Mouse (Mus musculus) kidney, adult 2 months (tissue): Measurements from ENCODE around the gene Noto. TPM values are rescaled to one million over a fixed set of nuclear protein-coding genes. Genes with fewer than 3 reads are reported as not detected.
A peak's percentile ranks its signal among the peaks of the same experiment; 100 is the strongest.

Experiments
- DNase-seq: peaks from one replicate; pipeline ENCODE4 v3.0.0; 2021
- H3K27ac ChIP-seq: fragments of 200-500 bp; 2 replicates; pipeline ENCODE4 v1.5.1; 2012; ENCODE audit warnings: low read depth, low read length, control low read depth, inconsistent platforms; ENCODE audit not compliant: insufficient read depth
- H3K27me3 ChIP-seq: fragments of 200-500 bp; replicated peaks from 2 replicates; pipeline ENCODE4 v1.6.1; 2012; ENCODE audit warnings: mild to moderate bottlenecking, moderate library complexity, low read length, inconsistent platforms; ENCODE audit not compliant: control insufficient read depth, insufficient read depth
- H3K36me3 ChIP-seq: fragments of 200-500 bp; 2 replicates; pipeline ENCODE4 v1.6.1; 2012; ENCODE audit warnings: mild to moderate bottlenecking, moderate library complexity, low read length, inconsistent platforms; ENCODE audit not compliant: control insufficient read depth, insufficient read depth
- H3K4me1 ChIP-seq: fragments of 200-500 bp; 2 replicates; pipeline ENCODE4 v1.6.1; 2011; ENCODE audit warnings: low read length; ENCODE audit not compliant: control insufficient read depth, insufficient read depth
- H3K4me3 ChIP-seq: fragments of 200-500 bp; 2 replicates; pipeline ENCODE4 v1.5.1; 2011; ENCODE audit warnings: mild to moderate bottlenecking, low read depth, low read length, control low read depth; ENCODE audit not compliant: insufficient read depth
- CTCF ChIP-seq: fragments of 200-500 bp; conservative IDR thresholded peaks from 2 replicates; pipeline ENCODE4 v1.5.1; 2011; ENCODE audit warnings: low read depth, mild to moderate bottlenecking, control low read depth, low read length, moderate library complexity, mixed read lengths; ENCODE audit not compliant: insufficient read depth, insufficient read length
- POLR2A ChIP-seq: fragments of 200-500 bp; IDR thresholded peaks from one replicate; pipeline ENCODE4 v1.6.1; 2011; ENCODE audit warnings: low read depth, low read length, control low read depth
- WGBS: fragments of 180-500 bp; shearing (Covaris S2); methylation state at CpG from one replicate; pipeline ENCODE4 v1.1.7; 2018; 5-methylcytosine and 5-hydroxymethylcytosine counted together
- polyA plus RNA-seq: library from polyadenylated mRNA; depleted of rRNA; stranded (reverse); fragments of >200 nt; gene quantifications from 2 replicates; pipeline ENCODE4 v1.2.3, GENCODE M21; 2012

The Noto gene
- polyA plus RNA-seq, 1 experiment: not detected

- no peak for TF ChIP-seq CTCF
- TF ChIP-seq POLR2A: no peak
- 80% methylated on average over 2 of the region's 2 CpGs for WGBS
Measured at GRCm38 (mm10) chr6:85419150-85419549, 4.5 kb upstream of the Noto start.

GRCm38 (mm10) chr6:85431274-85431841 is 7.7 kb downstream of the Noto start:
- Histone ChIP-seq H3K4me1 (peaks cover 6% of the 10 kb centered on the region; the same call in 1 of the 2 replicates), H3K36me3 (no peaks in the 10 kb centered on the region), H3K27ac (no peak overlapping the region), H3K27me3 (no peaks in the 10 kb centered on the region), H3K4me3 (peak overlapping the region; percentile 87)
- WGBS: 46% methylated on average over 8 of the region's 8 CpGs
- no peak for TF ChIP-seq CTCF
- TF ChIP-seq POLR2A: no peak
- DNase-seq: no peak

More at GRCm38 (mm10) chr6:85419150-85419549, 4.5 kb upstream of the Noto start:
- Histone ChIP-seq H3K4me3 (no peak overlapping the region), H3K4me1 (no peaks in the 10 kb centered on the region), H3K36me3 (no peaks in the 10 kb centered on the region), H3K27ac (no peak overlapping the region), H3K27me3 (no peaks in the 10 kb centered on the region)
- no peak for DNase-seq

GRCm38 (mm10) chr6:85431842-85432431 is 8.3 kb downstream of the Noto start, which contains the start of gene Smyd5:
TSS of gene Smyd5 (plus strand) at chr6:85431989.
- peak; percentile 91 for DNase-seq
- H3K4me3 ChIP-seq: peak within 1 kb of the TSS; percentile 87
- 1% methylated on average over 39 of the region's 39 CpGs for WGBS
- H3K27me3 ChIP-seq: no peaks in the 10 kb centered on the region
- TF ChIP-seq POLR2A: no peak
- TF ChIP-seq CTCF: no peak
- no peaks in the 10 kb centered on the region for H3K36me3 ChIP-seq
- H3K4me1 ChIP-seq: peaks cover 6% of the 10 kb centered on the region; the same call in 1 of the 2 replicates
- H3K27ac ChIP-seq: no peak within 1 kb of the TSS

- Histone ChIP-seq H3K27ac (no peak overlapping the region), H3K27me3 (no peaks in the 10 kb centered on the region), H3K4me3 (no peak overlapping the region), H3K36me3 (no peaks in the 10 kb centered on the region), H3K4me1 (peaks cover 6% of the 10 kb centered on the region; the same call in 1 of the 2 replicates)
- no peak for DNase-seq
- TF ChIP-seq POLR2A (no peak), CTCF (no peak)
- WGBS: 75% methylated on average over 5 of the region's 5 CpGs
Measured at GRCm38 (mm10) chr6:85433865-85434264, 10.2 kb downstream of the Noto start.

- WGBS: 77% methylated on average over 1 of the region's 1 CpGs
- Histone ChIP-seq H3K36me3 (no peaks in the 10 kb centered on the region), H3K27ac (no peak overlapping the region), H3K4me1 (peaks cover 6% of the 10 kb centered on the region; the same call in 1 of the 2 replicates), H3K4me3 (no peak overlapping the region), H3K27me3 (no peaks in the 10 kb centered on the region)
- no peak for DNase-seq
- no peak for TF ChIP-seq POLR2A
- no peak for TF ChIP-seq CTCF
Measured at GRCm38 (mm10) chr6:85436204-85436603, 12.5 kb downstream of the Noto start.

DNA sequence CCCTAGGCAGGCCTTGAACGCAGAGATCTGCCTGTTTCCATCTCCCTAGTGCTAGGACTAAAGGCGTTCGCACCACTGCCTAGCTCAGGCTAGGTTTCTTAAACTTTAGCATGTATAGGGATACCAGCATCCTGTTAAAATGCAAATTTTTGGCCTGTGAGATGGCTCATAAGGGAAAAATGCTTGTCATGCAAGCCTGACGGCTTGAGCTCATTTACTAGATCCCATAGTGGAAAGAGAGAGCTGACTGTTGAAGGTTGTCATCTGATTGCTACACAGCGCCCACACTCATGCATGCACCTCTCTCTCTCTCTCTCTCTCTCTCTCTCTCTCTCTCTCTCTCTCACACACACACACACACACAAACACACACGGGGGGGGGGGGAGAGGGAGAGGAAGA is 12.9 kb downstream of the Noto start:
- TF ChIP-seq CTCF (no peak), POLR2A (no peak)
- WGBS: 77% methylated on average over 6 of the region's 6 CpGs
- no peaks in the 10 kb centered on the region for H3K27me3 ChIP-seq

DNA sequence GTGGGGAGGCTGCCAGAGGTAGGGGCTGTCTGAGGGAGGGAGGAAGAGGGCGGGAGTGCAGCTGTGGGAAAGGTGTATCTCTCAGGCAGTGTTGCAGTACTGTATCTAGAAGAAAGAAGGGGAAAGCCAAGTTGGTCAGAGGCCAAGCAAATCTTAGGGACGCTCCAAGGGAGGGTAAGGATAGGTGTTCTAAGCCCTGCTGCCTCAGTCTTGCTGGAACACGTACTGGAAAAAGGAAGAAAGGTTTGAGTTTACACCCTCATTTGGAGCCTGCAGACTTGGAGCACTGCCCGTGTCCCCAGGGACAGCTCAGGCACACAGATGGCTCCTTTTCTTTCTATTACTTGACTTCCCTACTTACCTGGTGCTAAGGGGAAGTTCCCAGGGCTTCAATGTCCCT is 17.5 kb downstream of the Noto start:
- no peak for TF ChIP-seq CTCF
- no peak for TF ChIP-seq POLR2A
- H3K27me3 ChIP-seq: no peaks in the 10 kb centered on the region
- no peak overlapping the region for H3K4me3 ChIP-seq
- H3K36me3 ChIP-seq: no peaks in the 10 kb centered on the region
- no peak overlapping the region for H3K27ac ChIP-seq
- DNase-seq: no peak
- H3K4me1 ChIP-seq: no peaks in the 10 kb centered on the region
- 88% methylated on average over 4 of the region's 4 CpGs for WGBS

More for the DNA sequence above, 12.9 kb downstream of the Noto start:
- Histone ChIP-seq H3K36me3 (no peaks in the 10 kb centered on the region), H3K4me3 (no peak overlapping the region), H3K4me1 (peaks cover 4% of the 10 kb centered on the region; the same call in 1 of the 2 replicates), H3K27ac (no peak overlapping the region)
- no peak for DNase-seq
